In genomic region chr10:52864936-52865335, GRCm38 (mm10) we compare ENCODE assay signal across 30 mouse cellular contexts.
A peak's percentile ranks its signal among the peaks of the same experiment; 100 is the strongest.
DNase-seq lines count a peak whose midpoint lies in the region; ATAC-seq and TF ChIP-seq lines count a peak whose summit lies in the region.
"Had no signal": no experiment of that assay in that cellular context is flagged by ENCODE, and none has a peak within 500 bp of the region (broad histone marks: within the 10 kb centered on the region; RNA-seq: fewer than 3 reads in every experiment).

No protein-coding gene starts in this region.

- peak; percentile 24 for DNase-seq in forebrain, postnatal 0 days
- DNase-seq in layer of hippocampus, adult 9-11 months, result peak; percentile 26
- no peak for DNase-seq in layer of hippocampus, postnatal 36 days
- peak; percentile 22 for DNase-seq in midbrain, postnatal 0 days (ENCODE audit: low spot score)
- no peak for DNase-seq in left cerebral cortex, adult 18-20 months (ENCODE audit: low spot score in 2 of 2)
- DNase-seq: adrenal gland, adult 2 months; cerebellum, adult 11 months; cerebellum, adult 9-10 months; cerebellum, postnatal 36 days; gastrocnemius, adult 2 months; gastrocnemius, postnatal 36 days; heart, adult 18-20 months; heart, postnatal 36 days; kidney, adult 18-20 months; kidney, postnatal 25 days; lung, postnatal 10 days; retina, postnatal 1 day; right cerebral cortex, postnatal 14 days; thymus, postnatal 4 days had no signal

- no peak overlapping the region for H3K27ac ChIP-seq in forebrain, postnatal 0 days (ENCODE audit: low read depth, low read length)
- H3K27ac ChIP-seq in forebrain, embryonic 15.5 days (replicated peaks), result no peak overlapping the region
- no peak overlapping the region for H3K27ac ChIP-seq in midbrain, postnatal 0 days (ENCODE audit: low read depth, low read length)
- H3K27ac ChIP-seq in midbrain, embryonic 16.5 days (ENCODE audit: low read length), result no peak overlapping the region
- H3K27ac ChIP-seq: gastrocnemius, adult 2 months; hindbrain, embryonic 15.5 days; kidney, embryonic 15.5 days; layer of hippocampus, adult 2 months; limb, embryonic 13.5 days; neural tube, embryonic 15.5 days had no signal

- no peaks in the 10 kb centered on the region for H3K36me3 ChIP-seq in forebrain, postnatal 0 days (ENCODE audit: insufficient read depth)
- H3K36me3 ChIP-seq in forebrain, embryonic 15.5 days, result no peaks in the 10 kb centered on the region
- H3K36me3 ChIP-seq in midbrain, postnatal 0 days (ENCODE audit: insufficient read depth, low read length), result no peaks in the 10 kb centered on the region
- H3K36me3 ChIP-seq in midbrain, embryonic 16.5 days (ENCODE audit: control insufficient read depth, insufficient read depth, low read length), result no peaks in the 10 kb centered on the region
- H3K36me3 ChIP-seq: hindbrain, embryonic 15.5 days; kidney, embryonic 15.5 days; limb, embryonic 13.5 days; neural tube, embryonic 15.5 days had no signal

- H3K4me1 ChIP-seq in forebrain, postnatal 0 days (ENCODE audit: insufficient read depth), result no peaks in the 10 kb centered on the region
- peaks cover 6% of the 10 kb centered on the region; the same call in 1 of the 2 replicates for H3K4me1 ChIP-seq in forebrain, embryonic 15.5 days
- no peaks in the 10 kb centered on the region for H3K4me1 ChIP-seq in midbrain, postnatal 0 days (ENCODE audit: insufficient read depth, low read length)
- no peaks in the 10 kb centered on the region for H3K4me1 ChIP-seq in midbrain, embryonic 16.5 days (ENCODE audit: control insufficient read depth, insufficient read depth, low read length)
- H3K4me1 ChIP-seq: kidney, embryonic 15.5 days; limb, embryonic 13.5 days had no signal

- no peak overlapping the region for H3K9ac ChIP-seq in forebrain, postnatal 0 days
- H3K9ac ChIP-seq in forebrain, embryonic 15.5 days (replicated peaks), result no peak overlapping the region
- no peak overlapping the region for H3K9ac ChIP-seq in midbrain, postnatal 0 days (replicated peaks; ENCODE audit: low read length, poor library complexity, severe bottlenecking)
- H3K9ac ChIP-seq in midbrain, embryonic 16.5 days (ENCODE audit: low read depth, low read length), result no peak overlapping the region
- H3K9ac ChIP-seq: hindbrain, embryonic 15.5 days; kidney, embryonic 15.5 days; limb, embryonic 13.5 days; neural tube, embryonic 15.5 days had no signal

- no peaks in the 10 kb centered on the region for H3K9me3 ChIP-seq in forebrain, postnatal 0 days (ENCODE audit: low read length)
- H3K9me3 ChIP-seq in forebrain, embryonic 15.5 days, result no peaks in the 10 kb centered on the region
- H3K9me3 ChIP-seq in midbrain, postnatal 0 days (ENCODE audit: low read length), result no peaks in the 10 kb centered on the region
- H3K9me3 ChIP-seq in midbrain, embryonic 16.5 days (replicated peaks; ENCODE audit: control insufficient read depth, low read length, poor library complexity, severe bottlenecking), result no peaks in the 10 kb centered on the region
- H3K9me3 ChIP-seq: hindbrain, embryonic 15.5 days; kidney, embryonic 15.5 days; limb, embryonic 13.5 days; neural tube, embryonic 15.5 days had no signal

- no peak for ATAC-seq in forebrain, postnatal 0 days
- no peak for ATAC-seq in forebrain, embryonic 15.5 days (replicated peaks)
- no peak for ATAC-seq in midbrain, postnatal 0 days (ENCODE audit: low FRiP score)
- ATAC-seq in midbrain, embryonic 16.5 days, result no peak
- ATAC-seq: CD4-positive, CD25-positive, alpha-beta regulatory T cell, adult 4 months had no signal

- 59% methylated on average over 5 of the region's 5 CpGs for WGBS in forebrain, postnatal 0 days
- WGBS in forebrain, embryonic 15.5 days, result 69% methylated on average over 5 of the region's 5 CpGs
- WGBS in midbrain, postnatal 0 days, result 82% methylated on average over 5 of the region's 5 CpGs
- 86% methylated on average over 5 of the region's 5 CpGs for WGBS in midbrain, embryonic 16.5 days

- H3K4me3 ChIP-seq in forebrain, postnatal 0 days (ENCODE audit: low read depth, low read length), result no peak overlapping the region
- no peak overlapping the region for H3K4me3 ChIP-seq in forebrain, embryonic 15.5 days
- H3K4me3 ChIP-seq in midbrain, postnatal 0 days (ENCODE audit: low read depth, low read length), result no peak overlapping the region
- no peak overlapping the region for H3K4me3 ChIP-seq in midbrain, embryonic 16.5 days (ENCODE audit: low read depth, low read length)
- H3K4me3 ChIP-seq: gastrocnemius, adult 2 months; hindbrain, embryonic 15.5 days; kidney, embryonic 15.5 days; layer of hippocampus, adult 2 months; limb, embryonic 13.5 days; neural tube, embryonic 15.5 days had no signal

- no peak for TF ChIP-seq CTCF in forebrain, postnatal 0 days (IDR thresholded peaks at IDR 0.05; ENCODE audit: low read depth)
- no peak for TF ChIP-seq CTCF in midbrain, postnatal 0 days (IDR thresholded peaks at IDR 0.05)

- no peaks in the 10 kb centered on the region for H3K27me3 ChIP-seq in forebrain, postnatal 0 days (ENCODE audit: insufficient read depth, low read length)
- no peaks in the 10 kb centered on the region for H3K27me3 ChIP-seq in forebrain, embryonic 15.5 days
- no peaks in the 10 kb centered on the region for H3K27me3 ChIP-seq in midbrain, postnatal 0 days (ENCODE audit: insufficient read depth, low read length)
- no peaks in the 10 kb centered on the region for H3K27me3 ChIP-seq in midbrain, embryonic 16.5 days (ENCODE audit: control insufficient read depth, insufficient read depth, low read depth, low read length)
- H3K27me3 ChIP-seq: hindbrain, embryonic 15.5 days; kidney, embryonic 15.5 days; limb, embryonic 13.5 days; neural tube, embryonic 15.5 days had no signal

- no peak overlapping the region for H3K4me2 ChIP-seq in forebrain, postnatal 0 days (ENCODE audit: low read depth)
- no peak overlapping the region for H3K4me2 ChIP-seq in forebrain, embryonic 15.5 days (replicated peaks)
- H3K4me2 ChIP-seq in midbrain, postnatal 0 days (ENCODE audit: low read depth, low read length, poor library complexity, severe bottlenecking), result no peak overlapping the region
- no peak overlapping the region for H3K4me2 ChIP-seq in midbrain, embryonic 16.5 days (ENCODE audit: low read length)
- H3K4me2 ChIP-seq: heart, embryonic 11.5 days; hindbrain, embryonic 15.5 days; kidney, embryonic 15.5 days; limb, embryonic 13.5 days; liver, embryonic 11.5 days; midbrain, embryonic 11.5 days; neural tube, embryonic 15.5 days had no signal

Comparison
In these comparisons a context has a peak if more than half of its experiments do, and no peak if none do; other contexts are left out.
1. DNase-seq: peak in forebrain, postnatal 0 days (single experiment), layer of hippocampus, adult 9-11 months (single experiment) and midbrain, postnatal 0 days (single experiment); none in layer of hippocampus, postnatal 36 days (0 of 2) and left cerebral cortex, adult 18-20 months (0 of 2).